Mouse (Mus musculus) spleen, postnatal 4 days (tissue): Measurements from ENCODE around the gene Ldhb.
"Not testable (repeated sequence)": the region's sequence is repeated elsewhere in the genome, so short reads cannot be mapped to it uniquely, and the experiment has no call there.

Experiments
- DNase-seq, 2 experiments: peaks; one replicate each; pipeline ENCODE4 v3.0.0; 2022; ENCODE audit warnings: low spot score in 2 of 2

Ldhb gene

GRCm38 (mm10) chr6:142507785-142508162 lies at the start of gene Ldhb:
TSS of gene Ldhb (minus strand) at chr6:142507957.
- peak; percentile 37 to 66 for DNase-seq

- no peak for DNase-seq
These were observed 48.2 kb upstream of the Ldhb start for GRCm38 (mm10) chr6:142555988-142556387.

GRCm38 (mm10) chr6:142551482-142551881 lies 43.7 kb upstream of the Ldhb start:
- DNase-seq = no peak

DNA sequence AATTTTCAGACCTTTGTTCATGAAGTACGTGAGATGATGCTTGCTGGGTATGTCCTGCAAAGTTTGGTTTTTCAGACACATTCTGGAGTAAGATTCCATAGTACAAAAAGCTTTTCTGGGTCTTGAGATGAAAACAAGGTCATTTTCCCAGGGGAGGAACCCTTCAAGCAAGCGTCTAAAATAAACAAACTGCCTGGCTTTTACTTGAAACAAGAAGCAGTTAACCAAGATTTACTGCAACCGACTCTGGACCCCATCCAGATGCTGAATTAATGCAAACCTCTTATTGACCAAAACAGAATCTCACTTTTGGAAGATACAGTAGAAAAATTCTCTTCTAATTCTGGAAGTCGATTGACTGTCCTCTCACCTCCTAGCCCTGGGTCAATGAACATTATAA lies 43.1 kb upstream of the Ldhb start:
- no peak for DNase-seq

DNA sequence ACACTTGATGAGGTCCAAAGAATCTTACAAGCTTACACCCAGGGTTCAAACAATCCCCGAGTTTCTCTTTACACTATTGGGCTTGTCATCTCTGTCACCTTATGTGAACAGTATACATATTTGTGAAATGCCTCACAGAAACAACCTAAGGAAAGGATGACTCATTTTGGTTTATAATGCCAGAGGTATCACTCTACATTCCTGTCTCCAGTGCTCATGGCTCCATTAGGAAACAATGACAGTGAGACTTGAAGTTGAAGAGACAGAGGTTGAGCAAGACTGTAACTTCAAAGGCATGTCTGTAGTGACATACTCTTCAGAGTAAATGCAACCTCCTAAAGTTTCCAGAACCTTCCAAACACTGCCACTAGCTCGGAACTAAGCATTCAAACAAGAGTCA lies 40.6 kb upstream of the Ldhb start:
- no peak for DNase-seq

GRCm38 (mm10) chr6:142545132-142545531 lies 37.4 kb upstream of the Ldhb start:
- DNase-seq = no peak

GRCm38 (mm10) chr6:142543648-142544047 lies 35.9 kb upstream of the Ldhb start:
- no peak for DNase-seq

DNA sequence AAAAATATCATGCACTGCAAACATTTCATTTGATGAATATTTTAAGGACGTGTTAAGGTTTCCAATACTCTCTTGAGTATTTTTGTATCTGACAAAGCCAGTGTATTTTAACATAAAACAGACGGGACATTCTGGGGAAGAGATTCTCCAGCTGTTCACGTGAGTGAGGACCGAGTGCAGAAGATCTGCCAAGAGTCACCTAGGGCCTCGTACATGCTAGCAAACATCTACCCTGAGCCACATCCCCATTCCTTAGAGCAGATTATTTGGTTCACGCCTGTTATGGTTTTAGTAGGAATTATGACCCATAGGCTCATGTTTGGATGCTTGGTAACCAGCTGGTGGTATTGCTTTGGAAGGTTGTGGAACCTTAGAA lies 35.0 kb upstream of the Ldhb start:
- no peak for DNase-seq

- no peak for DNase-seq
These were observed 34.5 kb upstream of the Ldhb start for GRCm38 (mm10) chr6:142542082-142542799.

DNA sequence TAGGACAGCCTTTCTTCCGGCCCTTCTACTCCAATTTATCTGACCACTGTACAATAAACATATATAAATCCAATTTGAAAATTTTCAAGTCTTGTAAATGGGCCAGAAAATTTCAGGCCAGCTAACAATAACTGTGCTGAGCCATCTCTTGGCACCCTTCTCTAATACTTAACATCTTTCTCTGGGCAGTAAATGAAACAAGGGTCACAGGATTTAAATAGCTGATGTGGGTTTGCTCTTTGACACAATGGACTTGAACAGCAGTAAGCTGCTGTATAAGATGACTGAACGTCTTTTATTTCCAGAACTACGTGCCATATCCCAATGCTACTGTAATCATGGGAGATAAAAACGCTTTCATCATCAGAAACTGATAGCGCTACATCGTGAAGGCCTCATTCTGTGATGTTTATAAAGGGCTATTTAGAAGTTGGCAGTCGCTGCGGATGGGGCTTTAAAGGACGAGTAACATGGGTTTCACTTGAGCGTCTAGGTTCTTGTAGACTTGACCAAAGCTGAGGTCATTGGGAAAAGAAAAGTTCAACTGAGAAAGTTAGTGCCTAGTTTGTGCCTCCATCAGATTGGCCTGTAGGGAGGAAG lies 32.9 kb upstream of the Ldhb start:
- DNase-seq = no peak

DNA sequence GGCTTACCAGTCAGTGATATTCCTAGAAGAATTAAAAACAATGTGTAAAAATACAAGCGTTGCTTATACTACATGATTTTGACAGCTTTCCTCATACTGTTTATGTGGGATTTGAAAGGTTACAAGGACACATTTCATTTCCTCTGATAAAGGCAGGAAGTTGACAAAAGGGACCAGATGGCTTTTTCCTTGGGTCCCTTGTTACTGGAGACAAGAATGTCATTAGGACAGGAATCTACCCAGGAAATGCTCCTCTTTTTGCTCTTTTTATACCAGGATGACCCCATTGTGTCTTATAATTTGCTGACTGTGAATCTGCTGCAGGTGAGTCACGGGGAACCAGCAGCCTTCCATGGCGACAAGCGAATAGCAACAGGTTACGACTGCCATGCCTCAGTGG lies 32.4 kb upstream of the Ldhb start:
- no peak for DNase-seq

DNA sequence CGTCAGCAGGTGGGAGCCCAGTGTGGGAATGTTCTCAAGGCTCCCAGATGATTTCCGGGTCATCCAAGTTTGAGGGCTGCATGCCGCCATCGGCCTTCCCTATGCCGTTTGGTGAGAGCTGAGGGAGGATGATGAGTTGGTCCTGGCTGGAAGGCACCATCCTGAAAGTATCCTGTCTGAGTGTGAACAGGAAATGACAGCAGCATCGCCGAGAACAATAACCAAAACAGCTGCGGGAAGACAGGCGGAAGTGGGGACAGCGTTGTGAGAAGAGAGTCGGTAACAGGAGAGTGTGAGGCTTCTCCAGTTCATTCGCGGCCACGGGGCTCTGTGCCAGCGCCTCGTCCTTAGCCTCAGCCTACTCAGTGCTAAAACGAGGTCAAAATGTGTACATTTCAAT lies 30.7 kb upstream of the Ldhb start:
- no peak for DNase-seq

GRCm38 (mm10) chr6:142533412-142533811 lies 25.7 kb upstream of the Ldhb start:
- no peak for DNase-seq

DNA sequence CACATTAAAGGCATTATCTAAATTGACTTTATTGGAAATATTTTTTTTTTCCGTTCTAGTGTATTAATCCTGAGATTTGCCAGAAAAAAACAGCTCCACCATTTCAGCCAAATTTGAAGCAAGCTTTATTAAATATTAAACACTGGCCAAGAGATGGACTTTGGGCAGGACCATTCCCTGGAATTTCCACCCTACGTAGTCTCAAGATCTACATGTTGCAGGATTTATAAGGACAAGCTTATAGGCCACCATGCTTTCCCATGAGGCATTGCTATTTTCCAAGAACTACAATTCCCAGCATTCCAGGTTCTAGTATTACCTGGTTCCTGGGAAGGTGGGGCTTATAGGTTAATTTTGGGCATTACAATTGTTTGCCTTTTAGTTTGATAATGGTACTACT lies 24.9 kb upstream of the Ldhb start:
- DNase-seq = no peak

DNA sequence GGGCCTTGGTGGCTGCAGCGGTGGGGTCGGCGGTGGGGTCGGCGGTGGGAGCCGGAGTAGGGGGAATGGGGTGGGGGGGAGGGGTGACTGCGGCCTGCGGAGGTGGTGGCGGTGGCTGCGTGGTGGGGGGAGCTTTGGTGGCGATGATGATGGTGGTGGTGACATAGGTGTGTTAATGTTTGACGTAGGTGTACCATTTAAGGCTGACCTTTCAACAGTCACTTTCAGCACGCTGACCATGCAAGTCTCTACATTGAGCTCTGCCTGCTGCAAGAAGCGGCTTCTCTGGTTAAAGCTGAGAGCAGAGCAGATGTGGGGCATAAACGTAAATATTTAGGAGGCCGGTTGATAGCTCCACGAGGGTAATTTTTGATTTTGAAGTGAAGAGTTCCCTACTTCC lies 24.4 kb upstream of the Ldhb start:
- DNase-seq = no peak

- DNase-seq = no peak
These were observed 22.6 kb upstream of the Ldhb start for GRCm38 (mm10) chr6:142530378-142530777.

DNA sequence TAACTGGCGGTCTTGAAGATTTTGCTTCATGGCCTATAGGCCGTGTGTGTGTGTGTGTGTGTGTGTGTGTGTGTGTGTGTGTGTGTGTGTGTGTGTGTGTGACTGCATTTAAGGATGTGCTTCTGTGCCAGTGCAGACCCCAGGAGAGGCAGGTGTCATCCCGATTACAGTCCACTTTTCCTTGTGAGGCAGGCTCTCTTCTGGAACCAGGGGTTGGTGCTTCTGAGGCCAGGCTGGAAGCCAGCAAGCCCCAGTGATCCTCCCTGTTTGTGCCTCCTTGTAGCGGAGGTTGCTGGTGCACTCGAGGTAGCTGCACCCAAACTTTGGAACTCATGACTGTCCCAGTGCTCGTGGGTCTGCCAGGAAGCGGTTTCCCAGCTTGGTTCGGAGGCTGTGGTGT lies 21.9 kb upstream of the Ldhb start:
- no peak for DNase-seq

GRCm38 (mm10) chr6:142527931-142528562 lies 20.3 kb upstream of the Ldhb start:
- no peak for DNase-seq

- peak; percentile 29 to 73 for DNase-seq
These were observed 17.0 kb upstream of the Ldhb start for GRCm38 (mm10) chr6:142524635-142525308.

DNA sequence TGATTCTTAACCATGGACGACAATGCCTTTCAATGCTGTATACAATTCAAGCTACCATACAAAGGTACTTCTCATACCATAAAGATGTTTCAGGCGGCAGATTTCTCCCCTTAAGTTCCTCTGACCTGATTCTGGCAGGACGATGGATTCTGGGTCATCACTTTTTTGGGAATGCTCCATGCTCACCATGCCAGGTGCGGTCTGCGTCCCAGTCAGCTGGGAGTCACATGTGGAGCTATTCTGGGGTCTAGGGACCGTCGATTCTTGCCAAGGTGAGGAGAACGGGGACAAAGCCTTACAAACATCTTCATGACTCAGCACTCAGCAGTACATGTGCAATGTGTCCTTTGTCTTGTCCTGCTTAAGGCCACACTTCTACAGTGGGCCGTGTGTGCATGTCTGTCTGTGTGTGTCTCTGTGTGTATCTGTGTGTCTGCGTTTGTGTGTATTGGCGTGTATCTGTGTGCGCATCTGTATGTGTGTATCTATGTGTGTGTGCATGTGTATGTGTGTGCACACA lies 13.9 kb upstream of the Ldhb start:
- DNase-seq = no peak

GRCm38 (mm10) chr6:142519110-142519509 lies 11.4 kb upstream of the Ldhb start:
- no peak for DNase-seq

GRCm38 (mm10) chr6:142515379-142515778 lies 7.6 kb upstream of the Ldhb start:
- DNase-seq = not testable (repeated sequence)

DNA sequence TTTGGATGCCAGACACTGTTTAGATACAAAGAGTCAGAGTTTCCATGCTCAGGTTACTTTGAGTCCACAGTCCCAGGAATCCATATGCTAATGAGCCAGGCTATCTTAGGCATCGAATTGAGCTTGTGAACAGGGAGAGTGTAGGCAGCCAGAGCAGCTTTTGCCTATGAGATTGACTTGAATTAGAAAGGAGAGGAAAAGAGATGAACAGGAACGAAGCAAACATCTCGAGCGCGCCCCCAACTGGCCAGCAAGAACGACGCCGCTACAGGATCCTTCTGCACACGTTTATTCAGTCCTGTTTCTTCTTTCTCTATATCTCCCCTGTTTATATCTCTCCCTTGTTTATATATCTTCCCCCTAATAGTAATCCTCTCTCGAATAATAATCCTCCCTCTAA lies 7.2 kb upstream of the Ldhb start:
- DNase-seq = no peak
